Mouse (Mus musculus): Measurements from ENCODE around the gene Morn4.

- TF ChIP-seq CTCF (IDR thresholded peaks at IDR 0.05; ENCODE audit: borderline replicate concordance, control insufficient read depth, extremely low read depth, insufficient read depth, low read length, poor library complexity) (no peak), POLR2A (IDR thresholded peaks at IDR 0.05; ENCODE audit: control insufficient read depth, extremely low read depth, insufficient read depth, low read length, poor library complexity) (no peak)
Observed at GRCm38 (mm10) chr19:42033611-42034010, 52.5 kb downstream of the Morn4 start.
